Mouse (Mus musculus) thymus, adult 2 months (tissue): ENCODE data around the gene Fam186b.

Source experiments
- CTCF ChIP-seq: fragments of 200-500 bp; IDR thresholded peaks from 2 replicates; pipeline ENCODE4 v1.5.1; 2012; ENCODE audit warnings: mild to moderate bottlenecking, control low read depth, low read length, moderate library complexity, borderline replicate concordance; ENCODE audit not compliant: control insufficient read depth, poor library complexity, insufficient read depth; ENCODE audit errors: extremely low read depth
- POLR2A ChIP-seq: fragments of 200-500 bp; IDR thresholded peaks from 2 replicates; pipeline ENCODE4 v1.6.1; 2012; ENCODE audit warnings: mild to moderate bottlenecking, low read length, control low read depth, moderate library complexity; ENCODE audit not compliant: control insufficient read depth, poor library complexity, insufficient read depth; ENCODE audit errors: extremely low read depth

DNA sequence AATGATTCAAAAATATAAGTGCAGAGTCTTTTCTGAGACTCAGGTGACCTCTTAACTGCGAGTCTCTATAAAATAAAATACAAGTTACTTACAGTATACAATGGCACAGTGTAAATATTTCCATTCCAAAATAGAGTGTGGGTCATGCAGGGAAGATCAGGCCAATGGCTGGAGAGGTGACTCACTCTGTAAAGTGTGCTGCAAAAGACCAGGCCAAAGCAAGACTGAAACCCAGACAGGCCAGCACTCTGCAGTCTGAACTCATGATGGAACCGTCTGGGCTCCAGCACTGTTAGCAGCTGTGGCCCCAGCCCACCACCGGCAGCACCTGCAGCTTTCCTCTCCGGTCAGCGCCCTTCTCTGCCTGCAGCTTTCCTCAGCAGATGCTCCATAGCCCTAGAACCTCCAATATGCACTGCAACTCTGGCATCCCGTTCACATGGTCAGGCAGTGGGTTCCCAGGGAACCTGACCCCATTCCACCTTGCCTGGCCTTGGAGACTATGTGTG, 40.4 kb downstream of the Fam186b start:
- TF ChIP-seq CTCF = no peak
- no peak for TF ChIP-seq POLR2A
